Mouse (Mus musculus) bone marrow, adult 2 months (tissue): ENCODE results near the gene Sptbn4.

Experiments
- CTCF ChIP-seq: fragments of 200-500 bp; IDR thresholded peaks from 2 replicates; pipeline ENCODE4 v1.5.1; 2011; ENCODE audit warnings: low read length, control low read depth; ENCODE audit not compliant: control insufficient read depth, insufficient read depth
- POLR2A ChIP-seq: fragments of 200-500 bp; IDR thresholded peaks from 2 replicates; pipeline ENCODE4 v1.6.1; 2011; ENCODE audit warnings: low read depth, mild to moderate bottlenecking, control low read depth, low read length, borderline replicate concordance; ENCODE audit not compliant: control insufficient read depth

- TF ChIP-seq CTCF (no peak), POLR2A (no peak)
Measured at GRCm38 (mm10) chr7:27359706-27360358, 87.7 kb downstream of the Sptbn4 start.
